Mouse (Mus musculus): ENCODE measurements at regions not wholly inside any gene's neighbourhood (a gene's known extent, or its start where the extent isn't known, plus 50 kb on each side); places are given as distances from the start of the nearest gene placed in this dataset.

DNA sequence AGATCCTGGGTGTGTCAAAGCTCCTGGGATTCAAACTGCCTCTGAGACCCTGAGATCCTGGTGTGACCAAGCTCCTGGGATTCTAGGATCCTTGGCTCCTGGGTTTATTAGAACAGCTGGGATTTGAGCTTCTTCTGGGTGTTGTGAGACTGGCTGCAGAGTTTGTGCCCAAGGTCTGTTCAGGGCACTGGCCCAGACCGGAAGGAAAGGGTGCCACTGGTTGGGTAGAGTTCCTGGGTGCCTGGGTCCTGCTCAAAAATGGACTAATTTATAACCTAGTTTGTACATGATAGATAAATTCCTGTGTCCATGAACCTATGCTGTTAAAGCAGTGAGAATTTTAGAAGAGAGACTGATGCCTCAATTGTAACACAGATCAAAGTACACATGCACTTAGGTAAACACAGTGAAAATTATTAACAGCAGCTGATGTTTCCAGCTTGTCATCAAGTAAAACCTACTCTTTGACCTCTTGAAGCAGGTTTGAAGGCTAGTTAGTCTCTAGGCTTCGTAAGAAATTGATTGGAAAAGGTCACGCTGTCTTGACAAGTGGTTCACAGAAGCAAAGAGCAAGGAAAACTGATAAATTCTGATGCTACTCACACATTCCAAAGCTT is 561.2 kb downstream of the 1700064H15Rik start:
- Histone ChIP-seq H3K4me2 (replicated peaks; ENCODE audit: low read depth, low read length) (no peak overlapping the region), H3K4me1 (ENCODE audit: insufficient read depth, low read depth, low read length) (no peaks in the 10 kb centered on the region), H3K9me3 (ENCODE audit: low read length) (no peaks in the 10 kb centered on the region), H3K4me3 (ENCODE audit: low read depth, low read length) (no peak overlapping the region), H3K27me3 (replicated peaks; ENCODE audit: insufficient read depth, low read length) (no peaks in the 10 kb centered on the region), H3K36me3 (ENCODE audit: insufficient read depth, low read length) (no peaks in the 10 kb centered on the region), H3K9ac (replicated peaks; ENCODE audit: low read depth) (no peak overlapping the region), H3K27ac (ENCODE audit: low read length) (no peak overlapping the region)
- no peak for TF ChIP-seq CTCF (IDR thresholded peaks at IDR 0.05)
- no peak for TF ChIP-seq EP300 (IDR thresholded peaks at IDR 0.05)
- WGBS = 65% methylated on average over 3 of the region's 3 CpGs
- ATAC-seq (no peak), DNase-seq (ENCODE audit: low spot score) (no peak)
